Mouse (Mus musculus): ENCODE measurements around the gene Arl13a.
"Not testable (repeated sequence)": the region's sequence is repeated elsewhere in the genome, so short reads cannot be mapped to it uniquely, and the experiment has no call there.

The Arl13a gene

GRCm38 (mm10) chrX:134187201-134187600, at the start of gene Arl13a:
TSS of gene Arl13a (plus strand) at chrX:134187501.
- not testable (repeated sequence) for DNase-seq (ENCODE audit: low read depth)

DNA sequence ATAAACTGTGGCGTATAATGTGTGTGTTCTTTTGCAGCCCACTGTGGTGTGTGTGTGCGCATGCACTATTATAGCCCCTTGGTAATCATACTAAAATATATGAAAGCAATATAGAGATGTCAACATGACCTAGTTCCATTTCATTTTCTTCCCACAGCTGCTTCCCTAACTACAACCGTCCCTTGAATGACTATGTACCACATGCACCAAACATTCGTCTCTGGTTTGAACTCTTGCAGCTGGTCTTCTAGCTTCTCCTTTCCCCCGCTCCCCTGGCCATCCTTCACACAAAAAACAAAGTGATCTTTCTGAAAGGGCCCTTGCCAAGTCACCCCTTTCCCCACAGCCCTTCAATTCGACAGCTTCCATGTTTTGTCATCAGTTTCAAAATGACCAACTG, 47.3 kb upstream of the Arl13a start:
- DNase-seq (ENCODE audit: low read depth): no peak

GRCm38 (mm10) chrX:134141551-134141950, 45.8 kb upstream of the Arl13a start:
- DNase-seq (ENCODE audit: low read depth): peak; percentile 25

GRCm38 (mm10) chrX:134141986-134142385, 45.3 kb upstream of the Arl13a start:
- DNase-seq (ENCODE audit: low read depth): no peak

DNA sequence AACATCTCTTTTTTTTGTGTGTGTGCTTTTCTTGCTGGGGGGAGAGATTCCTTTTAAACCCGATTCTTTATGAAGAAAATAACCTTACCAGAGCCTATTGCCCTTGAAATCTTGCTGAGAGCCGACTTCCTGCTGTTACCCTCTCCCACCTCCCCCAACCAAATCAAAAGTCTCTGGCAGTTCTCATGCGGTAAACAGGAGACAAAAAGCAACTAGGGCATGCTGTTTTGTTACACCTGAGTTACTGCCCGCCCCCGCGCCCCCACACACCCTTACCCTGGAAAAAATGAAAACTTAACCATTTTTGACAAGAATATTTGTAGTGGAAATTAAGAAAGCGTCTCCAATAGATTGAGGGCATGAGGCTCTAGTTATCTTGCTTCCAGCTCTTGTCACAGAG, 29.1 kb upstream of the Arl13a start:
- no peak for DNase-seq (ENCODE audit: low read depth)

DNA sequence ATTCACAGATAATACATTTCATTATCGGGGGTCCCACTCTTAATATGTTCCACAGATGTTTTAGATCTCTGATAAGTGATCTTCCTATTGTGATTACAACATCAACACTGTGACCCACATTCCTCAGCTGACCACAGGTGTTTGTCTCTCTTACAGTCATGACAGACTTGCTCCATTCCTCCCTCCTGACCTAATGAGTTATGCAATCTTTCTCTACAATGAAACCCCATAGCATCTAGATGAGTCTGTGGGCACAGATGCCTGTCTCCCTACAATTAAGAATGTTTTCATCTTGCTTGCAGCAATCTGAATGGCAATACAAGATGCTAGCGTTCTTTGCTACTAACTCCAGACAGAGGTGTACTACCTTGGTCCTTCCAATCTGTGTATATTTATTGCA, 26.9 kb upstream of the Arl13a start:
- peak; percentile 2 for DNase-seq (ENCODE audit: low read depth)

- no peak for DNase-seq (ENCODE audit: low read depth)
Observed at GRCm38 (mm10) chrX:134162043-134162720, 25.1 kb upstream of the Arl13a start, which contains the start of gene Xkrx. TSS of gene Xkrx (minus strand) at chrX:134162076.

GRCm38 (mm10) chrX:134162826-134163225, 24.5 kb upstream of the Arl13a start:
- no peak for DNase-seq (ENCODE audit: low read depth)

DNA sequence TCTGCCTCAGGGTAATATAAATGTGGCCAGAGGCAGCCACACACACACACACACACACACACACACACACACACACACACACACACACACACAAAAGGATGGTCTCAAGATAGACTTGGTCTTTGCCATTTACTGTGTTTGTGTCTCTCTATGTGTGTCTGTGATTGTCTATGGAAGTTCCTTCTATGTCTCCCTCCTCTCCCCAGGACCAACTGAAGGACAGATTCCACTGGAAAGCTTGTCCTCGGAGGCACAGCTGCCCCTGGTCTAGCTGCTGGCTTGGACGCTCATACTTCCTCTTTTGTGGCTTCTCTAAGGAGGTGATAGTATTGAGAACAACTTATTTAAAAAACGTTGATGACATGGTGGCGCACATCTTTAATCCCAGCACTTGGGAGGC, 23.8 kb upstream of the Arl13a start:
- DNase-seq (ENCODE audit: low read depth): no peak

DNA sequence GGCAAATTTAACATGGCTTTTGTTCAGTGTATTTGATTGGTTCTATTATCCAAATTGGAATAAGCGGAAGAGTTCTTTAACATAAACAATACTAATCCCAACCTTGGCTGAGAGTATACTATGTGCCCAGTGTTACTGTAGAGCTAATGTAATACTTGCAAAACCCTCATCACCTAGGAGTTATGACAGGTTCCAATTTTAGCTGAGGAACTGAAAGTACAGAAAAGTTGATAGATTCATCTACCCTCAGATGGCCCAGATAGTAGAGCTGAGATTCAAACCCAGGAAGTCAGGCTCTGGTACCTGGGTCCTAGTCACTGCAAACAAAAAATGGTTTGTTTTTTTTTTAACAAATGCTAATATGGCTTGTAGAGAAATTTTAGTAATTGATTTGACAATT, 16.7 kb upstream of the Arl13a start:
- no peak for DNase-seq (ENCODE audit: low read depth)

GRCm38 (mm10) chrX:134174699-134175098, 12.6 kb upstream of the Arl13a start:
- DNase-seq (ENCODE audit: low read depth): no peak

- DNase-seq (ENCODE audit: low read depth): no peak
Observed at GRCm38 (mm10) chrX:134208491-134208890, 21.2 kb downstream of the Arl13a start.

DNA sequence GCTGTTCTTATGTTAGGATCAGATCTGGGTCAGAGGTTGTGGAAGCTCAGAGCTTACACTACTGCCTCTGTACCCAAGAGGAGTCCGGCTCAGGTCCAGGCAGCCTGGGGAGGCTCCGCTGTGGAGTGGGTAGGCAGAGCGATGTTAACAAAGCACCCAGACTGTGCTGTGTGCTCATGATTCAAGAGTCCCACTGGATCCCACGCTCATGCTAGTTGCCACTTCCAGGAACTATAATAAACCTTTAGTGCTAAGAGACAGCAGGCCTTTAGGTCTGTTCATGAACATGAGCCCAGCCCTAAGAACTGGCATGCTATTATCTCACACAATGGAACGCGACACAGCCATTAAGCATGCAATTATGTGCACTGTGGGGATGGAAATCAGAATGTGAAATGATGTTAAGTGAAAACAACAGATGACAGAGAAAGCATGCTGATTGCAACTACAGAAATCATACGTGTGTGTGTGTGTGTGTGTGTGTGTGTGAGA, 23.9 kb downstream of the Arl13a start:
- no peak for DNase-seq (ENCODE audit: low read depth)

- DNase-seq (ENCODE audit: low read depth): no peak
Observed at GRCm38 (mm10) chrX:134218161-134218560, 30.9 kb downstream of the Arl13a start.

GRCm38 (mm10) chrX:134220618-134221017, 33.3 kb downstream of the Arl13a start:
- peak; percentile 36 for DNase-seq (ENCODE audit: low read depth)

DNA sequence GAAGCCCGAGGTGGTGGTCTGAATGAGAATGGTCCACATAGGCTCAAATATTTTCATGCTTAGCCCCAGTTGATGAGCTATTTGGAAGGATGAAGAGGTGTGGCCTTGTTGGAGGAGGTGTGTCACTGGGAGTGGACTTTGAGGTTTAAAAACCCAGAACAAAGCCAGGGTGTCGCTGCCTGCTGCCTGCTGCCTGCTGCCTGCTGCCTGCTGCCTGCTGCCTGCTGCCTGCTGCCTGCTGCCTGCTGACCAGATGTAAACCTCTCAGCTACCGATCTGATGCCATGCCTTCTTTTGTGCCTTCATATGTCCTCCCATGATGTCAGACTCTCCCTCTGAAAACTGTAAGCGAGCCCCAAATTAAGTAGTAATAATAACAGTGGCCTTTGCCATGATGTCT, 34.6 kb downstream of the Arl13a start, which contains the start of gene Nox1:
Gene Nox1, minus strand, starts transcription at position 101 of the 400 bp plus-strand sequence.
- DNase-seq (ENCODE audit: low read depth): no peak

DNA sequence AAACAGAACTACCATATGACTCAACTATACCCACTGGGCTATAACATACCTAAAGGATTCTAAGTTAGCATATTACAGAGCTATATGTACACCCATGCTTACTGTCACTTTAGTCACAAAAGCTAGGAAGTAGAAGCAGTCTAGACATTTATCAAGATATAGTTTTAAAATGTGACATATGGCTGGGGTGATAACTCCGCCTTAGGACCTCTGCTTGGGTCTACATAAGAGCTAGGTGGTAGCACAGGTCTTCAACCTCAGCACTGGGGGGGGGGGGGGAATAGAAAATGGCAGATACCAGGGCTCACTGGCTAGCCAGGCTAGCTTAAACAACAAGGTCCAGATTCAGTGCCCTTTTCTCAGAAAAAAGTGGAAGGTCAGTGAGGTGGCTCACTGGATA, 45.7 kb downstream of the Arl13a start:
- no peak for DNase-seq (ENCODE audit: low read depth)

DNA sequence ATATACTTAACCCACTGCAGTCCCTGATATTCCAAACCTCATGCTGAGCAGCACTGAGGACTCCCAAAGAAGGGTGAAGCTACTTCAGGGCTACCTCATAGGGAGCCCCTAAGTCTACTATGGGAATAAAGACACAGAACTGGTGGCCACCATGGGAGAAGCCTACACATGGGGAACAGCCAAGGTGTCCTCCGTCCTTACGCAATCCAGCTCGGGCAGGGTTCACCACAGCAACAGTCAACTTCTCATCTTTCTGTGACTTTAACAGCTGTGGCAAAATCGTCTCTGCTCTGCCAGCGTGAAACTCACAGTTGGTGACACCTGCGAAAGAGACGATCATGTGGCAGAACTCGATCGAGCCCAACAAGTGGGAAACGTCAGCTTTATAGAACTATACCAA, 51.0 kb downstream of the Arl13a start:
- no peak for DNase-seq (ENCODE audit: low read depth)

GRCm38 (mm10) chrX:134245946-134246345, 58.6 kb downstream of the Arl13a start:
- no peak for DNase-seq (ENCODE audit: low read depth)

DNA sequence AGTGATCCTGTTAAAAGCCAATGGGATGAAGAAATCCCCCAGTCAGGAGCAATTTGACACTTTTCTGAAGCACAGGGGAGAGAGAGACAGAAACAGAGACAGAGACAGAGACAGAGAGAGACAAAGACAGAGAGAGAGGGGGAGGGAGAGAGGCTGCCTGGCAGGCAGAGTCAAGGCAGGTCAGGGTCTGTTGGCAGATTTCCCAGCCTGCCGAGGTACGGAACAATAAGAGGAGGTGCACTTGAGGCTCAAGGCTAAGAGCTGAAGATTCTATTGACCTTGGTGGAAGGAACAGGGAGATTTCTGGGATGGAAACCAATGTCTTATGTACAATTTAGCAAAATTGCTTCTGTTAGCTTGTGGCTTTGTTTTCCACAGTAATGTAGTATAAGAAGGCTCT, 60.9 kb downstream of the Arl13a start:
- DNase-seq (ENCODE audit: low read depth): no peak
